Mouse (Mus musculus) midbrain, embryonic 11.5 days (tissue): ENCODE data around the gene Cd27. TPM values are rescaled to one million over a fixed set of nuclear protein-coding genes. Genes with fewer than 3 reads are reported as not detected.

ENCODE experiments used
- ATAC-seq: fragments of 200-750 bp; cut with Nextera tagmentation; 2 replicates; pipeline ENCODE4 v1.8.0; 2017; ENCODE audit warnings: moderate TSS enrichment, moderate library complexity; ENCODE audit not compliant: low FRiP score
- DNase-seq: peaks from one replicate; pipeline ENCODE4 v3.0.0; 2015; ENCODE audit warnings: low spot score; ENCODE audit errors: missing footprints
- H3K27ac ChIP-seq: fragments of 300-500 bp; sonication (generic); 2 replicates; pipeline ENCODE4 v1.5.1; 2014; ENCODE audit warnings: low read depth, low read length
- H3K27me3 ChIP-seq: fragments of 300-500 bp; sonication (generic); 2 replicates; pipeline ENCODE4 v1.6.1; 2014; ENCODE audit warnings: mild to moderate bottlenecking, low read length, moderate library complexity, mixed read lengths; ENCODE audit not compliant: control insufficient read depth, insufficient read depth
- H3K36me3 ChIP-seq: fragments of 300-500 bp; sonication (generic); 2 replicates; pipeline ENCODE4 v1.6.1; 2014; ENCODE audit warnings: mild to moderate bottlenecking, low read length, moderate library complexity, mixed read lengths; ENCODE audit not compliant: control insufficient read depth, insufficient read depth
- H3K4me1 ChIP-seq: fragments of 300-500 bp; sonication (generic); 2 replicates; pipeline ENCODE4 v1.6.1; 2014; ENCODE audit warnings: low read length; ENCODE audit not compliant: control insufficient read depth, insufficient read depth
- H3K4me2 ChIP-seq: fragments of 300-500 bp; sonication (generic); 2 replicates; pipeline ENCODE4 v1.6.1; 2014; ENCODE audit warnings: mild to moderate bottlenecking, moderate library complexity
- H3K4me3 ChIP-seq: fragments of 300-500 bp; sonication (generic); 2 replicates; pipeline ENCODE4 v1.5.1; 2014; ENCODE audit warnings: low read depth, low read length
- H3K9ac ChIP-seq: fragments of 300-500 bp; sonication (generic); 2 replicates; pipeline ENCODE4 v1.6.1; 2014; ENCODE audit warnings: low read length
- H3K9me3 ChIP-seq: fragments of 300-500 bp; sonication (generic); 2 replicates; pipeline ENCODE4 v1.6.1; 2016; ENCODE audit warnings: low read length; ENCODE audit not compliant: control insufficient read depth
- WGBS: fragments of 180-500 bp; shearing (Covaris S2); extraction: QIAGEN DNeasy Blood & Tissue Kit; methylation state at CpG from one replicate; pipeline ENCODE4 v1.1.7; 2014; 5-methylcytosine and 5-hydroxymethylcytosine counted together
- polyA plus RNA-seq: library from polyadenylated mRNA; unstranded; fragments of >200 nt; fragmentation: Nextera tagmentation; extraction: Ambion mirVana; gene quantifications from 2 replicates; pipeline ENCODE4 v1.2.1, GENCODE M21; 2014

The Cd27 gene
- polyA plus RNA-seq, 1 experiment from 2014 or later = 0.93 TPM

- ATAC-seq = no peak
- Histone ChIP-seq H3K27me3 (no peaks in the 10 kb centered on the region), H3K27ac (no peak overlapping the region), H3K4me2 (no peak overlapping the region), H3K36me3 (no peaks in the 10 kb centered on the region), H3K9me3 (no peaks in the 10 kb centered on the region), H3K4me1 (peaks cover 6% of the 10 kb centered on the region), H3K4me3 (no peak overlapping the region), H3K9ac (no peak overlapping the region)
- peak; percentile 19 for DNase-seq
- whole genome bisulfite sequencing = 73% methylated on average over 6 of the region's 6 CpGs
These were observed 469 bp downstream of the Cd27 start for GRCm38 (mm10) chr6:125236341-125236740.

- H3K9ac ChIP-seq = no peak overlapping the region
- H3K27me3 ChIP-seq = no peaks in the 10 kb centered on the region
- no peak overlapping the region for H3K4me2 ChIP-seq
- no peak overlapping the region for H3K27ac ChIP-seq
- H3K36me3 ChIP-seq = no peaks in the 10 kb centered on the region
- H3K4me3 ChIP-seq = no peak overlapping the region
- 85% methylated on average over 5 of the region's 5 CpGs for WGBS
- ATAC-seq (no peak), DNase-seq (no peak)
- peaks cover 9% of the 10 kb centered on the region for H3K4me1 ChIP-seq
- no peaks in the 10 kb centered on the region for H3K9me3 ChIP-seq
These were observed 2.3 kb downstream of the Cd27 start for GRCm38 (mm10) chr6:125234520-125234828.

- H3K27ac ChIP-seq = no peak overlapping the region
- DNase-seq = no peak
- no peak overlapping the region for H3K4me3 ChIP-seq
- H3K9ac ChIP-seq = no peak overlapping the region
- H3K4me2 ChIP-seq = no peak overlapping the region
- H3K9me3 ChIP-seq = no peaks in the 10 kb centered on the region
- H3K27me3 ChIP-seq = no peaks in the 10 kb centered on the region
- no peaks in the 10 kb centered on the region for H3K36me3 ChIP-seq
- no peak for ATAC-seq
- WGBS = 62% methylated on average over 7 of the region's 7 CpGs
- H3K4me1 ChIP-seq = peaks cover 9% of the 10 kb centered on the region
These were observed 2.8 kb downstream of the Cd27 start for GRCm38 (mm10) chr6:125233816-125234519.

- DNase-seq (no peak), ATAC-seq (no peak)
- Histone ChIP-seq H3K27ac (no peak overlapping the region), H3K9me3 (no peaks in the 10 kb centered on the region), H3K4me2 (no peak overlapping the region), H3K36me3 (no peaks in the 10 kb centered on the region), H3K4me1 (peaks cover 9% of the 10 kb centered on the region), H3K27me3 (no peaks in the 10 kb centered on the region), H3K4me3 (no peak overlapping the region), H3K9ac (no peak overlapping the region)
- WGBS = 91% methylated on average over 6 of the region's 6 CpGs
These were observed 4.3 kb downstream of the Cd27 start for GRCm38 (mm10) chr6:125232516-125232915.

DNA sequence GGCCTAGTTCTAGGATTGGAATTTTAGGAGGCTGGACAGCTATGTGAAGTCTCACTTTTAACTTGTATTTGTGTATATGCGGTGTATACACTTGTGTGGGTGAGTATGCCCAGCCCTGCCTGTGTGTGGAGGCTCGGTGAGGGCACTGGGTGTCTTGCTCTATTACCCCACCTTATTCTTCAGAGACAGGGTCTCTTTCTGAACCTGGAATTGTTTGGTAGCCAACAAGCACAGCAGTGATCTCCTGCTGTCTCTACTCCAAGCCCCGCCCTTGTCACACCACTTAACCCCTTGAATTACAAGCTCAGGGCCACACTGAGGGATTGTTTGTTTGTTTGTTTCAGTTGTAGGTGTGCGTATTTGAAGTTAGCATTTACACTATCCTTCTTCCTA, 4.8 kb downstream of the Cd27 start:
- peaks cover 9% of the 10 kb centered on the region for H3K4me1 ChIP-seq
- H3K27me3 ChIP-seq = no peaks in the 10 kb centered on the region
- 53% methylated on average over 4 of the region's 4 CpGs for WGBS
- no peak overlapping the region; the same call in 1 of the 2 replicates for H3K4me3 ChIP-seq
- H3K4me2 ChIP-seq = peak overlapping the region; percentile 71
- H3K36me3 ChIP-seq = no peaks in the 10 kb centered on the region
- H3K9me3 ChIP-seq = no peaks in the 10 kb centered on the region
- no peak overlapping the region for H3K27ac ChIP-seq
- no peak for DNase-seq
- ATAC-seq = peak; percentile 5; the same call in 1 of the 2 replicates
- H3K9ac ChIP-seq = no peak overlapping the region

DNA sequence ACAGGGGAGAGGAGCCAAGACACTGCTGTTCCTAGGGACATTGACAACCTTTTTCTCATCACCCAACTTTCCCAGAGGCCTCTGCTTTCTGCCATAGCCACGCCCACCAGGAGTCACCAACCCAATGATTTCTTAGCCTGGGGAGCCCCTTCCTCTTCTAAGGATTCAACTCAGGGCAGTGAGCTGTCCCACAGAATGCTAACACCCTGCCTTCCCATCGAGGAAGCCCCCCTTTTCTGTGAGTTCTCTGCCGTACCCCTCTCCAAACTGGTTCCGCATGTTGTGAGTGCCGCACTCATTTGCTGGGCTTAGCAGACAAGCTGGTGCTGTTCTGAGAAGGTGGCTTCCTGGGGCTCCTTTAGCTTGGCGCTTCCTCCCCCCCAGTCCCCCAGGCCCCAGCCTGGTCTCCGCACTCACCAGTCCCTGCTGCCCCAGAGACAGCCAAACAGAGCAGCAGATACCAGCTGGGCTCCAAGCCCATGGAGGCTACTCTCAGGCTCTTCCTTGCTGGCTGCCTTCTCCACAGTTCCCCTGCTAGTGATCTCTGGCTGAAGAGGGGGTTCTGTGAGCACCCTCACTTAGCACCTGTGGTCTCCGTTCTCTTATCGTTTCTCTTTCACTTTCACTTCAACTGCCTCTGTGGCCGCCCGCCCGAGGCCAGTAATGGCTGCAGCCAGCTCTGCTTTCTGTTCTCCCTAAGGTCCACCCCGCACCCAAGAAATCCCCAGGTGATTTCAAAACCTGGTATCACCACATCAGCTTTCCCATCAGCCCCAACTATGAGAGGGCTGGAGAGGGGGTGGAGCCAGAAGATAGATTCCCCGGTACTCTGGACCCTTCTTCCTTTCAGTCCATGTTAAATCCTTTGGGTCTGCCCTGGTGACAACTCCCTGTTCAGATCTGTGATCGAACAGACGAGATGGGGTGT, 5.4 kb downstream of the Cd27 start, which contains the start of gene Tapbpl:
Gene Tapbpl, minus strand, starts transcription at position 744 of the 928 bp plus-strand sequence.
- ATAC-seq (peak; percentile 65), DNase-seq (peak; percentile 89)
- Histone ChIP-seq H3K27me3 (no peaks in the 10 kb centered on the region), H3K27ac (no peak within 1 kb of the TSS), H3K9ac (peak within 1 kb of the TSS; percentile 69), H3K9me3 (no peaks in the 10 kb centered on the region), H3K4me3 (peak within 1 kb of the TSS; percentile 34), H3K4me1 (peaks cover 9% of the 10 kb centered on the region), H3K36me3 (no peaks in the 10 kb centered on the region), H3K4me2 (peak within 1 kb of the TSS; percentile 71)
- WGBS = 9% methylated on average over 16 of the region's 16 CpGs

GRCm38 (mm10) chr6:125230571-125230970, 6.2 kb downstream of the Cd27 start:
- no peak overlapping the region for H3K27ac ChIP-seq
- H3K9ac ChIP-seq = peak overlapping the region; percentile 14; the same call in 1 of the 2 replicates
- no peaks in the 10 kb centered on the region for H3K9me3 ChIP-seq
- no peaks in the 10 kb centered on the region for H3K36me3 ChIP-seq
- 0 out of 2 replicates have a peak, but pooled peaks have one; percentile 16 for ATAC-seq
- no peaks in the 10 kb centered on the region for H3K27me3 ChIP-seq
- no peak overlapping the region for H3K4me2 ChIP-seq
- H3K4me3 ChIP-seq = no peak overlapping the region
- 68% methylated on average over 9 of the region's 9 CpGs for WGBS
- H3K4me1 ChIP-seq = peaks cover 9% of the 10 kb centered on the region
- no peak for DNase-seq

DNA sequence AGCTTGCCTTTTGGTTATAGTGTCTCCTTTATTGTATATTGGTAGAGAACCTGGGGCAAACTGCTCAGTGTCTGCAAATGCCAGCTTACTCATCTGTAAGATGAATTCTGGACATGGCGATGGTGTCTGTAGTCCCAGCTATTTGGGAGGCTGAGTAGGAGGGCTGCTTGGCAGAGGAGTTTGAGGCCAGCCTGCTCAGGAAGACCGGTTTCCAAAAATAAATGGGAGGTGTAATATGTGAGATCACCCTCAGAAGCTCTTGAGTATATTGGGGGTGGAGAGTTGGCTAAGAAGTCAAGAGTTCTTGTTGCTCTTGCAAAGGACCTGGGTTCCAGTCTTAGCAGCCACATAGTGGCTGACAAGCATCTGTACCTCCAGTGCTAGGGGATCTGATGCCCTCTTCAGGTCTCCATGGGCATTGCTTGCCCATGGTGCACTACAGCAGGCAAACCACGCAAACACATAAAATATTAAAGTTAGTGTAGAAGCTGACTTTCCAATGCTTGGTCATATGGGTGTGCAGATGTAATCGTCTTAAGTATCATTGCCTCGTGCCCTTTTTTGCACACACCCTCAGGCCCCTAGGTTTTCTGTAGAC, 11.2 kb downstream of the Cd27 start:
- Histone ChIP-seq H3K4me3 (no peak overlapping the region), H3K4me1 (no peaks in the 10 kb centered on the region), H3K4me2 (no peak overlapping the region), H3K27ac (no peak overlapping the region), H3K27me3 (no peaks in the 10 kb centered on the region), H3K9ac (no peak overlapping the region), H3K9me3 (no peaks in the 10 kb centered on the region), H3K36me3 (no peaks in the 10 kb centered on the region)
- ATAC-seq (no peak), DNase-seq (no peak)
- 89% methylated on average over 5 of the region's 5 CpGs for WGBS

- Histone ChIP-seq H3K36me3 (no peaks in the 10 kb centered on the region), H3K4me1 (no peaks in the 10 kb centered on the region), H3K27me3 (no peaks in the 10 kb centered on the region), H3K27ac (no peak overlapping the region), H3K4me2 (no peak overlapping the region), H3K9me3 (no peaks in the 10 kb centered on the region), H3K9ac (no peak overlapping the region), H3K4me3 (no peak overlapping the region)
- DNase-seq (no peak), ATAC-seq (no peak)
- 87% methylated on average over 3 of the region's 3 CpGs for WGBS
These were observed 14.2 kb downstream of the Cd27 start for GRCm38 (mm10) chr6:125222577-125222976.
